8 mouse cellular contexts compared by ENCODE assay signal in the genomic region with DNA sequence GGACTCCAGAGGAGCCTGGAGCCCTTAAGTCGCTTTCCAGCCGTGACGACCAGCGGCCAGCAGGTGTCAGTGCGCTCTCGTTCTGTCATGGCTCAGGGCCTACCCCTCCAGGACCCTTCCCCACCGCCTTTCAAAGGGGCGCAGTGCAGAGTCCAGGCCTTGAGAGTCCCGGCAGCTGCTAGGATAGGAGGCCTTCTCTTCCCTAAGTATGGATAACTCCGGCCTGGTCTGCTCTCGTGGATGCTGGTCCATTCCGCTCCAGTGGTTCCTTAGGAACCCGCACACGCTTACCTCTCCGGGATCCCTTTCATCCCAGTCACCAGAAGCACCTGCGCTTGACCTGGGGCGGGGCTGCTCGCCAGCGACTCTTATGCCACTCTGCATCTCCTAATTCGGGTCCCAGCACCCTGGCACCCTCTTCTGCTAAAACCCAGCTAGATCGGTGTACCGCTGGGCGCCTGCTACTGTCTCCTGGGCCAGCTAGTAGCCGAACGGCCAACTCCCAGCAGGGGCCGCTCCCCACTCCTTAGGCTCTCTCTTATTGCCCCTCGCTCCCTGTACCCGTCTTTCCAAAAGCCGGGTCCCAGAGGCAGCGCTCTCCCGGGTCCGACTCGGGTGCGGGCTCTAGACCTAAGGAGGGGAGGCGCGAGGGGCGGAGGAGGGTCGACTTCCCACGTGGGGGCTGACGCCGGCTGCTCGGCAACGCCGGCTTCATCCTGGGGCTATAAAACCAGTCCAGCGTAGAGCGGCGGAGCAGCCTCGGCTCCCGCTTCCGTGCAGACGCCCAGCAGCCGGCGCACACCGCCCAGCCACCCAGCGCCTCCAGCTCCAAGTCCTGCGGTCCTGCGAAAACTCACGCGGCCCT. TPM values are rescaled to one million over a fixed set of nuclear protein-coding genes. Genes with fewer than 3 reads are reported as not detected.
A peak's percentile ranks its signal among the peaks of the same experiment; 100 is the strongest.
DNase-seq lines count a peak whose midpoint lies in the region; ATAC-seq and TF ChIP-seq lines count a peak whose summit lies in the region.

No protein-coding gene starts in this region.

- H3K36me3 ChIP-seq in ES-Bruce4 (ENCODE audit: control insufficient read depth, insufficient read depth, low read length, poor library complexity, severe bottlenecking) = no peaks in the 10 kb centered on the region
- H3K36me3 ChIP-seq in forebrain, embryonic 11.5 days (ENCODE audit: control insufficient read depth, insufficient read depth, low read length) = no peaks in the 10 kb centered on the region
- H3K36me3 ChIP-seq in liver, embryonic 15.5 days (replicated peaks) = no peaks in the 10 kb centered on the region
- no peaks in the 10 kb centered on the region for H3K36me3 ChIP-seq in neural tube, embryonic 15.5 days

- peak overlapping the region; percentile 62 for H3K9ac ChIP-seq in ES-Bruce4 (ENCODE audit: low read depth, poor library complexity, severe bottlenecking)
- peak overlapping the region; percentile 63 for H3K9ac ChIP-seq in forebrain, embryonic 11.5 days (ENCODE audit: low read length)
- H3K9ac ChIP-seq in liver, embryonic 15.5 days = no peak overlapping the region
- H3K9ac ChIP-seq in neural tube, embryonic 15.5 days (replicated peaks) = peak overlapping the region; percentile 81

- ATAC-seq in forebrain, embryonic 11.5 days (replicated peaks; ENCODE audit: low FRiP score) = peak; percentile 86
- ATAC-seq in liver, embryonic 15.5 days (ENCODE audit: insufficient read depth) = peak; percentile 47
- peak; percentile 89 for ATAC-seq in neural tube, embryonic 15.5 days (ENCODE audit: low FRiP score)

- no peak for TF ChIP-seq POLR2A in ES-Bruce4 (IDR thresholded peaks at IDR 0.05; ENCODE audit: insufficient read depth, low read length)
- TF ChIP-seq POLR2A in bone marrow macrophage, adult 2 months (IDR thresholded peaks at IDR 0.05; ENCODE audit: borderline replicate concordance, low read depth, low read length) = no peak

- no peak overlapping the region for H3K27ac ChIP-seq in ES-Bruce4 (ENCODE audit: insufficient read depth, low read length)
- no peak overlapping the region for H3K27ac ChIP-seq in bone marrow macrophage, adult 2 months (ENCODE audit: insufficient read depth, low read depth, low read length)
- H3K27ac ChIP-seq in forebrain, embryonic 11.5 days (ENCODE audit: low read depth, low read length) = no peak overlapping the region
- no peak overlapping the region for H3K27ac ChIP-seq in liver, embryonic 15.5 days (replicated peaks)
- peak overlapping the region; percentile 86 for H3K27ac ChIP-seq in neural tube, embryonic 15.5 days (replicated peaks)

- WGBS in forebrain, embryonic 11.5 days = under 1% methylated on average over 59 of the region's 59 CpGs
- WGBS in liver, embryonic 15.5 days (ENCODE audit: insufficient replicate concordance) = under 1% methylated on average over 59 of the region's 59 CpGs
- WGBS in neural tube, embryonic 15.5 days = under 1% methylated on average over 59 of the region's 59 CpGs

- peak; percentile 93 for DNase-seq in forebrain, embryonic 11.5 days (ENCODE audit: low spot score)
- DNase-seq in heart, postnatal 10 days = peak; percentile 52 to 66
- peak; percentile 86 to 88 for DNase-seq in kidney, postnatal 4 days
- DNase-seq in thymus, postnatal 4 days = peak; percentile 77

- H3K27me3 ChIP-seq in ES-Bruce4 (ENCODE audit: control insufficient read depth, insufficient read depth, low read length, poor library complexity, severe bottlenecking) = peaks cover 22% of the 10 kb centered on the region
- peaks cover 43% of the 10 kb centered on the region for H3K27me3 ChIP-seq in forebrain, embryonic 11.5 days (ENCODE audit: control insufficient read depth, insufficient read depth, low read length)
- peaks cover 82% of the 10 kb centered on the region for H3K27me3 ChIP-seq in liver, embryonic 15.5 days
- H3K27me3 ChIP-seq in neural tube, embryonic 15.5 days (replicated peaks) = peaks cover 18% of the 10 kb centered on the region

- intact Hi-C loops in heart, postnatal 10 days (cut with DNase I) = loop anchor here (1.0 to 10.0 kb wide), 6 partner anchors 210 to 1163 kb away; no protein-coding TSS in a partner anchor

- peaks cover 2% of the 10 kb centered on the region for H3K4me1 ChIP-seq in ES-Bruce4 (ENCODE audit: control insufficient read depth, insufficient read depth, low read length)
- no peaks in the 10 kb centered on the region for H3K4me1 ChIP-seq in bone marrow macrophage, adult 2 months (ENCODE audit: control insufficient read depth, insufficient read depth, low read length)
- H3K4me1 ChIP-seq in forebrain, embryonic 11.5 days (replicated peaks; ENCODE audit: control insufficient read depth, insufficient read depth, low read length) = peaks cover 21% of the 10 kb centered on the region
- peaks cover 37% of the 10 kb centered on the region for H3K4me1 ChIP-seq in liver, embryonic 15.5 days (replicated peaks)
- peaks cover 48% of the 10 kb centered on the region for H3K4me1 ChIP-seq in neural tube, embryonic 15.5 days

- H3K9me3 ChIP-seq in ES-Bruce4 (replicated peaks; ENCODE audit: control insufficient read depth, insufficient read depth, low read length, poor library complexity, severe bottlenecking) = no peaks in the 10 kb centered on the region
- no peaks in the 10 kb centered on the region for H3K9me3 ChIP-seq in forebrain, embryonic 11.5 days (ENCODE audit: control insufficient read depth, low read length)
- H3K9me3 ChIP-seq in liver, embryonic 15.5 days (replicated peaks) = no peaks in the 10 kb centered on the region
- no peaks in the 10 kb centered on the region for H3K9me3 ChIP-seq in neural tube, embryonic 15.5 days (replicated peaks)

- H3K4me3 ChIP-seq in ES-Bruce4 (ENCODE audit: low read depth, low read length) = peak overlapping the region; percentile 63
- peak overlapping the region; percentile 27 for H3K4me3 ChIP-seq in bone marrow macrophage, adult 2 months (ENCODE audit: insufficient read depth, low read length)
- H3K4me3 ChIP-seq in forebrain, embryonic 11.5 days (ENCODE audit: low read depth, low read length) = peak overlapping the region; percentile 50
- peak overlapping the region; percentile 46 for H3K4me3 ChIP-seq in liver, embryonic 15.5 days (replicated peaks)
- H3K4me3 ChIP-seq in neural tube, embryonic 15.5 days (replicated peaks) = peak overlapping the region; percentile 70

- peak; percentile 88 for TF ChIP-seq CTCF in ES-Bruce4 (IDR thresholded peaks at IDR 0.05; ENCODE audit: low read depth, low read length)
- peak; percentile 88 for TF ChIP-seq CTCF in bone marrow macrophage, adult 2 months (IDR thresholded peaks at IDR 0.05; ENCODE audit: low read depth, low read length)

- H3K4me2 ChIP-seq in forebrain, embryonic 11.5 days (ENCODE audit: low read depth, low read length, severe bottlenecking) = peak overlapping the region; percentile 99
- peak overlapping the region; percentile 68 for H3K4me2 ChIP-seq in liver, embryonic 15.5 days
- peak overlapping the region; percentile 100 for H3K4me2 ChIP-seq in neural tube, embryonic 15.5 days

- no peak for TF ChIP-seq EP300 in ES-Bruce4 (IDR thresholded peaks at IDR 0.05; ENCODE audit: insufficient read depth, low read depth, low read length)

RNA-seq across cellular contexts. Expression of gene Adra2a, which starts 0.8 kb away (rescaled TPM):
- polyA plus RNA-seq in ES-Bruce4 (2011; ENCODE audit: insufficient read depth, insufficient read length, low read depth, missing spikeins) = not detected in 2 replicates
- polyA plus RNA-seq in bone marrow macrophage, adult 2 months (2012; ENCODE audit: insufficient read depth, insufficient read length, missing spikeins) = 0.35 TPM in 1 of 2 replicates, not detected in the other
- polyA plus RNA-seq in forebrain, embryonic 11.5 days (2014; fragmentation: Nextera tagmentation; extraction: Ambion mirVana) = 2.0 and 3.0 TPM in 2 replicates
- under 1 TPM in 1 of 2 experiments, not detected in 1; 0.24 TPM for total RNA-seq in heart, postnatal 10 days (2021)
- polyA plus RNA-seq in liver, embryonic 15.5 days (2015; fragmentation: Nextera tagmentation; extraction: Ambion mirVana) = 0.03 and 0.05 TPM in 2 replicates
- polyA plus RNA-seq in neural tube, embryonic 15.5 days (2015; fragmentation: Nextera tagmentation; extraction: Ambion mirVana) = 3.9 and 4.6 TPM in 2 replicates
